Mouse (Mus musculus) liver, embryonic 14.5 days (tissue): ENCODE measurements around the gene Ptrh2. TPM values are rescaled to one million over a fixed set of nuclear protein-coding genes. Genes with fewer than 3 reads are reported as not detected.
A peak's percentile ranks its signal among the peaks of the same experiment; 100 is the strongest.

ENCODE experiments used
- ATAC-seq: fragments of 200-750 bp; cut with Nextera tagmentation; 2 replicates; pipeline ENCODE4 v1.8.0; 2017; ENCODE audit warnings: moderate number of reproducible peaks, mild to moderate bottlenecking, moderate library complexity; ENCODE audit not compliant: insufficient read depth
- DNase-seq, 3 experiments: peaks; one replicate each; pipeline ENCODE4 v3.0.0-alpha.2; 2012 to 2013; ENCODE audit warnings: low read depth in 3 of 3, low spot score in 3 of 3
- H3K27ac ChIP-seq: fragments of 300-500 bp; sonication (generic); 2 replicates; pipeline ENCODE4 v1.5.1; 2014; ENCODE audit warnings: moderate library complexity, mild to moderate bottlenecking, control low read depth, inconsistent platforms
- H3K27me3 ChIP-seq: fragments of 300-500 bp; sonication (generic); 2 replicates; pipeline ENCODE4 v1.6.1; 2014; ENCODE audit warnings: mild to moderate bottlenecking, low read length, moderate library complexity; ENCODE audit not compliant: control insufficient read depth, insufficient read depth
- H3K36me3 ChIP-seq: fragments of 300-500 bp; sonication (generic); replicated peaks from 2 replicates; pipeline ENCODE4 v1.6.1; 2014; ENCODE audit warnings: low read depth; ENCODE audit not compliant: control insufficient read depth, insufficient read depth
- H3K4me1 ChIP-seq, 2 experiments: fragments of 200-500 bp in 1 of 2; fragments of 300-500 bp in 1 of 2; sonication (generic) in 1 of 2; replicated peaks; 2 replicates each; pipeline ENCODE4 v1.6.1; 2012 to 2014; ENCODE audit warnings: antibody characterized with exemption in 1 of 2, inconsistent platforms in 1 of 2, low read length in 1 of 2; ENCODE audit not compliant: control insufficient read depth in 2 of 2, insufficient read depth in 2 of 2
- H3K4me2 ChIP-seq: fragments of 300-500 bp; sonication (generic); 2 replicates; pipeline ENCODE4 v1.6.1; 2014; ENCODE audit warnings: low read depth, mild to moderate bottlenecking, control low read depth, moderate library complexity
- H3K4me3 ChIP-seq, 2 experiments: fragments of 200-500 bp in 1 of 2; fragments of 300-500 bp in 1 of 2; sonication (generic) in 1 of 2; 2 replicates each; pipeline ENCODE4 v1.5.1; 2012 to 2014; ENCODE audit warnings: low read depth in 2 of 2, low read length in 2 of 2, mild to moderate bottlenecking in 2 of 2, control low read depth in 1 of 2, inconsistent platforms in 1 of 2, moderate library complexity in 1 of 2; ENCODE audit not compliant: insufficient read depth in 1 of 2
- H3K9ac ChIP-seq: fragments of 300-500 bp; sonication (generic); replicated peaks from 2 replicates; pipeline ENCODE4 v1.6.1; 2014; ENCODE audit warnings: mild to moderate bottlenecking, control low read depth, moderate library complexity
- H3K9me3 ChIP-seq: fragments of 300-500 bp; sonication (generic); 2 replicates; pipeline ENCODE4 v1.6.1; 2016; ENCODE audit warnings: low read length, mixed read lengths; ENCODE audit not compliant: control insufficient read depth
- CTCF ChIP-seq: IDR thresholded peaks from 2 replicates; pipeline ENCODE4 v1.5.1; 2016; ENCODE audit warnings: antibody characterized with exemption, low read depth, control low read depth
- EP300 ChIP-seq: IDR thresholded peaks from 2 replicates; pipeline ENCODE4 v1.6.1; 2016; ENCODE audit warnings: antibody characterized with exemption, low read depth
- WGBS: fragments of 180-500 bp; shearing (Covaris S2); extraction: QIAGEN DNeasy Blood & Tissue Kit; methylation state at CpG from one replicate; pipeline ENCODE4 v1.1.7; 2014; ENCODE audit not compliant: insufficient replicate concordance; 5-methylcytosine and 5-hydroxymethylcytosine counted together
- polyA plus RNA-seq, 2 experiments: library from polyadenylated mRNA; depleted of rRNA in 1 of 2; stranded (reverse) in 1 of 2; unstranded in 1 of 2; fragments of >200 nt; fragmentation: Nextera tagmentation in 1 of 2; extraction: Ambion mirVana in 1 of 2; gene quantifications; 2 replicates each; pipeline versions ENCODE4 v1.2.1 to v1.2.3; 2012 to 2014

Gene Ptrh2
- polyA plus RNA-seq, 2 experiments = 10.5 to 20.9 TPM

DNA sequence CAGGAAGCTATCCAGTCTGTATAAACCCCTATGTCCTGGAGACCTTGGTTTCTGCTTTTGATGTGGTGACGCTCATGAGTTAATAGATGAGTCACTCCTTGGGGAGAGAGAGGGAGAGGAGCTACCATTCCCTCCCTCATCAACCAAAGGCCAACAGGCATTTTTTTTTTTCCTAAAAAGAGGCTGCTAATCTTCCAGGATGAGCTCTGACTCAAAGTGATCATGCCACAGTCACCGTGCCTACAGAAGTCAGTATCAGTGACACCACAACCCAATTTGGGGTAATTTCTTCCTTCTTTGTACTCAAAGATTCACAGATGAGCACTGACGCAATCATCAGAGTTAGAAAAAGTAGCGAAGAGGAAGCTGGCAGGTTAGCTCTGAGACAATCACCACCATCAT is 31.2 kb upstream of the Ptrh2 start:
- DNase-seq (no peak), ATAC-seq (no peak)
- Histone ChIP-seq H3K4me1 (peaks cover 14 to 15% of the 10 kb centered on the region in 2 experiments), H3K4me3 (no peak overlapping the region), H3K36me3 (peaks cover 5% of the 10 kb centered on the region), H3K9me3 (no peaks in the 10 kb centered on the region), H3K9ac (no peak overlapping the region), H3K4me2 (no peak overlapping the region), H3K27ac (no peak overlapping the region), H3K27me3 (no peaks in the 10 kb centered on the region)
- TF ChIP-seq CTCF (no peak), EP300 (no peak)
- WGBS = 65% methylated on average over 4 of the region's 4 CpGs

DNA sequence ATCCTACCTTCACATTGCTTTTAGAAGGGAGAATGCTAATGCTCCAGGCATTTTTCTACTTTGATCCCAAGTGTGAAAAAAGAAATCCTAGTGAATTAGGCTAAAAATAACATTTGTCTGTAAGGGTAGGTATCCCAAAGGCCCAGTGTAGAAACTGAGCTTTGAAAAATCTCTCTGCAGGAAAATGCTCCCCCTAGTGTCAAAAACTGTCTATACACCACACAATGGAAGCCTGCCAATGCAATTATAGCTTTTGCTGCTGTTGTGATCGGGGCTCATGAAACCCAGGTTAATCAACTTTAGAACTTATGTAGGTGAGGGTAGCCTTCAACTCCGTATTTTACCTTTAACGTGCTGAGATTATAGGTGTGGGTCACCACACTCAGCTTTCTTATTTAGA is 30.3 kb upstream of the Ptrh2 start:
- DNase-seq (peak in 2 of 3 experiments; percentile 41 to 57), ATAC-seq (no peak)

DNA sequence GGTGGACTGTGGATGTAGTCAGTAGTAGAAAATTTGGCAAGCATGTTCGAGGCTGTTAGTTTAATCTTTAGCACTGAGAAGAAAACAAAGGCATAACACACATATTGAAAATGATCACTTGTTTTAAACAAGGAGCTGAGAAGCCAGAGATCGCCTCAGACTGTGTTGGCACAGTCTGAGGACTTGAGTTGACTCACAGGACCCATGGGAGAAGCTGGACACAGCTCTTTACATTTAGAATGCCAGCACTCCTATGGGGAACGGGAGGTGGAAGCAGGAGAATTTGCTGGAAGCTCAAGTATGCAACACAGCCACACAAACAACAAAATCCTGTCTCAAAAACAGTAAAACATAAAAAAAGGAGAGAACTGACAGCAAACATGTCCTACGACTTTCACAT is 29.7 kb upstream of the Ptrh2 start:
- DNase-seq = no peak
- ATAC-seq = no peak

More for the DNA sequence above, 30.3 kb upstream of the Ptrh2 start:
- no peak overlapping the region for H3K9ac ChIP-seq
- no peak overlapping the region for H3K27ac ChIP-seq
- peaks cover 19% of the 10 kb centered on the region in 2 experiments for H3K4me1 ChIP-seq
- H3K4me3 ChIP-seq = no peak overlapping the region
- 28% methylated on average over 3 of the region's 3 CpGs for WGBS
- H3K4me2 ChIP-seq = no peak overlapping the region
- no peaks in the 10 kb centered on the region for H3K9me3 ChIP-seq
- TF ChIP-seq CTCF = peak; percentile 75
- TF ChIP-seq EP300 = peak; percentile 33; the same call in 1 of the 2 replicates
- H3K36me3 ChIP-seq = peaks cover 6% of the 10 kb centered on the region
- no peaks in the 10 kb centered on the region for H3K27me3 ChIP-seq

DNA sequence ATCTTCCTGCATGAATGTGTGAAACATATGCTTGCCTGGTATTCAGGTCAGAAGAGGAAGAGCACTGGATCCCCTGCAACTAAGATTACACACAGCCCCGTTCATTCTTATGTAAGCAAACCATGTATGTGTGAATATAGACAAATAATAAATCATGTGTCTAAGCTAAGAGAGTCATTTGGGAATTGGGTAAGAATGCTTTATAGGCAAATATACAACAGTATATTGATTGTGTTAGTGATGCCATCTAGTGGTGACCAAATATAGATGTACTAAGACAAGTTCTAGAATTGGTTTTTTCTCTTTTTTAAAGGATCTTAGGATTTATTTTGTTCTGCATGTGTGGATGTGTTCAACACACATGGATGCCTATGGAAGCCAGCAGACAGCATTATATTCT is 28.1 kb upstream of the Ptrh2 start:
- Histone ChIP-seq H3K27ac (no peak overlapping the region), H3K4me1 (peaks cover 20 to 22% of the 10 kb centered on the region in 2 experiments), H3K4me2 (no peak overlapping the region), H3K9ac (no peak overlapping the region), H3K36me3 (peaks cover 14% of the 10 kb centered on the region), H3K9me3 (no peaks in the 10 kb centered on the region), H3K4me3 (no peak overlapping the region), H3K27me3 (no peaks in the 10 kb centered on the region)
- peak; percentile 59; the same call in 1 of the 2 replicates for TF ChIP-seq CTCF
- no peak for TF ChIP-seq EP300
- WGBS = 37% methylated on average over 1 of the region's 1 CpGs
- ATAC-seq (no peak), DNase-seq (no peak)

More for the DNA sequence above, 29.7 kb upstream of the Ptrh2 start:
- no peak for TF ChIP-seq EP300
- no peak for TF ChIP-seq CTCF
- 78% methylated on average over 4 of the region's 4 CpGs for WGBS
- H3K4me3 ChIP-seq = no peak overlapping the region
- no peak overlapping the region for H3K27ac ChIP-seq
- no peaks in the 10 kb centered on the region for H3K27me3 ChIP-seq
- peaks cover 11% of the 10 kb centered on the region for H3K36me3 ChIP-seq
- H3K4me1 ChIP-seq = peaks cover 20 to 22% of the 10 kb centered on the region in 2 experiments
- no peak overlapping the region for H3K9ac ChIP-seq
- no peaks in the 10 kb centered on the region for H3K9me3 ChIP-seq
- no peak overlapping the region for H3K4me2 ChIP-seq

DNA sequence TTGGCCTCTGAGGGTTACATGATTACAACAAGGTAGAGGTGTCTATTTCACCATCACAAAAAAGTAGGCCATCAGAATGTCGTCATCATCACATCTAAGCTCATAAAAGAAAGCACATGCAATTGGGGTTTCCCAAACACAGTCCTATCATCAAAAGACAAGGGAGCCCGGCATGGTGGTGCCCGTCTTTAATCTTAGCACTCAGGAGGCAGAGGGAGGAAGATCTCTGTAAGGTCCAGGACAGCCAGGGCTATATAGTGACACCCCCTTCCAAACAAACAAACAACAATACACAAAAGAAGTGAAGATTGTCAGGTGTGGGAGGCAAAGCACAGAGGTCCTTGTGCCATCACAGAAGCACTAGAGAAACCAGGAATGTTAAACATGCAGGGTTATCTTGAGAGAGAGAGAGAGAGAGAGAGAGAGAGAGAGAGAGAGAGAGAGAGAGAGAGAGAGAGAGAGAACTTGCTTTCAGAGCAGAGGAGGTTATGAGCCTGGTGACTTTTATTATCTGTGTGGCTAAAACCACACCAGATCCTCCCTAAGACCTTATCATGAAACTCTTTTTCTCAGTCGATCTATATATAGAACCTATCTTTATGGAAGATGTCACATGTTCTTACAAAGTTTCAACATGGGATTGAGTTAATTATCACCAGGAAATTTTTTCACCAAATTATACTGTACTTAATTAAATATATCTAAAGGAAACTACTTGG is 26.8 kb upstream of the Ptrh2 start:
- peak overlapping the region; percentile 39 for H3K9ac ChIP-seq
- TF ChIP-seq EP300 (peak; percentile 41), CTCF (no peak)
- peak overlapping the region; percentile 79 for H3K27ac ChIP-seq
- H3K4me3 ChIP-seq = no peak overlapping the region
- H3K36me3 ChIP-seq = peaks cover 27% of the 10 kb centered on the region
- H3K4me1 ChIP-seq = peaks cover 20 to 24% of the 10 kb centered on the region in 2 experiments
- H3K4me2 ChIP-seq = peak overlapping the region; percentile 49
- 31% methylated on average over 4 of the region's 4 CpGs for WGBS
- peak; percentile 72 for ATAC-seq
- H3K9me3 ChIP-seq = no peaks in the 10 kb centered on the region
- no peaks in the 10 kb centered on the region for H3K27me3 ChIP-seq
- peak in 1 of 3 experiments; percentile 39 for DNase-seq
